Mouse (Mus musculus) intestine, embryonic 14.5 days (tissue): ENCODE results near the gene Bgn. TPM values are rescaled to one million over a fixed set of nuclear protein-coding genes. Genes with fewer than 3 reads are reported as not detected.

Experiments used
- ATAC-seq: fragments of 200-750 bp; cut with Nextera tagmentation; replicated peaks from 2 replicates; pipeline ENCODE4 v1.8.0; 2017; ENCODE audit warnings: low read depth, moderate number of reproducible peaks, moderate TSS enrichment, moderate library complexity; ENCODE audit not compliant: low FRiP score, low TSS enrichment
- DNase-seq: peaks from one replicate; pipeline ENCODE4 v3.0.0-alpha.2; 2018; ENCODE audit warnings: low spot score
- H3K27ac ChIP-seq: fragments of 300-500 bp; sonication (generic); 2 replicates; pipeline ENCODE4 v1.5.1; 2014; ENCODE audit warnings: low read depth, mild to moderate bottlenecking, control low read depth
- H3K27me3 ChIP-seq: fragments of 300-500 bp; sonication (generic); replicated peaks from 2 replicates; pipeline ENCODE4 v1.6.1; 2014; ENCODE audit warnings: low read length, control low read depth; ENCODE audit not compliant: control insufficient read depth, insufficient read depth
- H3K36me3 ChIP-seq: fragments of 300-500 bp; sonication (generic); 2 replicates; pipeline ENCODE4 v1.6.1; 2014; ENCODE audit warnings: low read length, control low read depth; ENCODE audit not compliant: control insufficient read depth, insufficient read depth
- H3K4me1 ChIP-seq: fragments of 300-500 bp; sonication (generic); replicated peaks from 2 replicates; pipeline ENCODE4 v1.6.1; 2014; ENCODE audit warnings: low read length, control low read depth, mixed read lengths; ENCODE audit not compliant: control insufficient read depth, insufficient read depth
- H3K4me2 ChIP-seq: fragments of 300-500 bp; sonication (generic); 2 replicates; pipeline ENCODE4 v1.6.1; 2014; ENCODE audit warnings: low read length
- H3K4me3 ChIP-seq: fragments of 300-500 bp; sonication (generic); 2 replicates; pipeline ENCODE4 v1.5.1; 2014; ENCODE audit warnings: low read depth, low read length, control low read depth, mixed read lengths
- H3K9ac ChIP-seq: fragments of 300-500 bp; sonication (generic); 2 replicates; pipeline ENCODE4 v1.6.1; 2014; ENCODE audit warnings: mild to moderate bottlenecking, low read length
- H3K9me3 ChIP-seq: fragments of 300-500 bp; sonication (generic); 2 replicates; pipeline ENCODE4 v1.6.1; 2016; ENCODE audit warnings: low read length, control low read depth; ENCODE audit not compliant: control insufficient read depth
- WGBS: fragments of 180-500 bp; shearing (Covaris S2); extraction: QIAGEN DNeasy Blood & Tissue Kit; methylation state at CpG from one replicate; pipeline ENCODE4 v1.1.7; 2014; 5-methylcytosine and 5-hydroxymethylcytosine counted together
- polyA plus RNA-seq: library from polyadenylated mRNA; unstranded; fragments of >200 nt; fragmentation: Nextera tagmentation; extraction: Ambion mirVana; gene quantifications from 2 replicates; pipeline ENCODE4 v1.2.1, GENCODE M21; 2014

Bgn gene
- polyA plus RNA-seq, 1 experiment from 2014 or later, result 58.1 TPM

GRCm38 (mm10) chrX:73524318-73525222 is 41.2 kb downstream of the Bgn start:
- H3K36me3 ChIP-seq, result no peaks in the 10 kb centered on the region
- H3K4me2 ChIP-seq, result no peak overlapping the region
- ATAC-seq, result no peak
- WGBS, result 65% methylated on average over 8 of the region's 9 CpGs
- no peak overlapping the region for H3K9ac ChIP-seq
- no peaks in the 10 kb centered on the region for H3K4me1 ChIP-seq
- H3K27ac ChIP-seq, result no peak overlapping the region
- H3K27me3 ChIP-seq, result 0 out of 2 replicates have a peak, but pooled peaks cover 4% of the 10 kb centered on the region
- no peak for DNase-seq
- H3K9me3 ChIP-seq, result no peaks in the 10 kb centered on the region
- no peak overlapping the region for H3K4me3 ChIP-seq

GRCm38 (mm10) chrX:73525223-73526140 is 42.1 kb downstream of the Bgn start:
- H3K4me2 ChIP-seq, result no peak overlapping the region
- H3K9ac ChIP-seq, result no peak overlapping the region
- 85% methylated on average over 9 of the region's 9 CpGs for WGBS
- no peak for ATAC-seq
- no peaks in the 10 kb centered on the region for H3K36me3 ChIP-seq
- H3K4me1 ChIP-seq, result no peaks in the 10 kb centered on the region
- H3K27me3 ChIP-seq, result 0 out of 2 replicates have a peak, but pooled peaks cover 4% of the 10 kb centered on the region
- H3K27ac ChIP-seq, result no peak overlapping the region
- DNase-seq, result no peak
- no peak overlapping the region for H3K4me3 ChIP-seq
- no peaks in the 10 kb centered on the region for H3K9me3 ChIP-seq

GRCm38 (mm10) chrX:73526410-73526887 is 43.0 kb downstream of the Bgn start:
- Histone ChIP-seq H3K27me3 (0 out of 2 replicates have a peak, but pooled peaks cover 4% of the 10 kb centered on the region), H3K4me2 (no peak overlapping the region), H3K9ac (no peak overlapping the region), H3K27ac (no peak overlapping the region), H3K4me3 (no peak overlapping the region), H3K36me3 (no peaks in the 10 kb centered on the region), H3K9me3 (no peaks in the 10 kb centered on the region), H3K4me1 (no peaks in the 10 kb centered on the region)
- DNase-seq, result no peak
- 51% methylated on average over 2 of the region's 3 CpGs for WGBS
- no peak for ATAC-seq

- no peak for DNase-seq
- H3K27me3 ChIP-seq, result no peaks in the 10 kb centered on the region
- WGBS, result 85% methylated on average over 7 of the region's 7 CpGs
- no peak overlapping the region for H3K4me3 ChIP-seq
- ATAC-seq, result no peak
- H3K9me3 ChIP-seq, result no peaks in the 10 kb centered on the region
- H3K4me2 ChIP-seq, result no peak overlapping the region
- no peaks in the 10 kb centered on the region for H3K36me3 ChIP-seq
- H3K4me1 ChIP-seq, result no peaks in the 10 kb centered on the region
- no peak overlapping the region for H3K9ac ChIP-seq
- no peak overlapping the region for H3K27ac ChIP-seq
Measured at GRCm38 (mm10) chrX:73537875-73538274, 54.5 kb downstream of the Bgn start.

GRCm38 (mm10) chrX:73543340-73543739 is 59.9 kb downstream of the Bgn start:
- Histone ChIP-seq H3K4me2 (no peak overlapping the region), H3K36me3 (no peaks in the 10 kb centered on the region), H3K27me3 (no peaks in the 10 kb centered on the region), H3K9me3 (no peaks in the 10 kb centered on the region), H3K4me1 (no peaks in the 10 kb centered on the region), H3K4me3 (no peak overlapping the region), H3K27ac (no peak overlapping the region), H3K9ac (no peak overlapping the region)
- ATAC-seq (no peak), DNase-seq (no peak)
- WGBS, result 50% methylated on average over 3 of the region's 3 CpGs

Other genes with a start within 250 kb of the Bgn start
- 0.55 and 2.1 TPM in 2 replicates for gene Xlr4c, start 240.5 kb upstream of the Bgn start, polyA plus RNA-seq
- gene Xlr3c, start 218.2 kb upstream of the Bgn start, polyA plus RNA-seq, result not detected in 2 replicates
- 0.26 TPM in 1 of 2 replicates, not detected in the other for gene Xlr5a, start 190.6 kb upstream of the Bgn start, polyA plus RNA-seq
- gene Xlr5c, start 190.6 kb upstream of the Bgn start, polyA plus RNA-seq, result not detected in 2 replicates
- not detected in 2 replicates for gene Gm45015, start 146.8 kb upstream of the Bgn start, polyA plus RNA-seq
- 14.9 and 16.3 TPM in 2 replicates for gene Zfp275, start 141.0 kb upstream of the Bgn start, polyA plus RNA-seq
- gene Gm18336, start 84.9 kb upstream of the Bgn start, polyA plus RNA-seq, result not detected in 2 replicates
- 0.38 TPM in 2 replicates for gene Zfp92, start 72.5 kb upstream of the Bgn start, polyA plus RNA-seq
- not detected in 2 replicates for gene Trex2, start 48.3 kb upstream of the Bgn start, polyA plus RNA-seq
- gene Haus7, start 24.6 kb upstream of the Bgn start, polyA plus RNA-seq, result 58.2 and 59.4 TPM in 2 replicates
- gene Atp2b3, start 19.5 kb downstream of the Bgn start, polyA plus RNA-seq, result 0.26 and 0.49 TPM in 2 replicates
- 4.6 and 4.9 TPM in 2 replicates for gene Dusp9, start 155.8 kb downstream of the Bgn start, polyA plus RNA-seq
- 17.9 and 20.6 TPM in 2 replicates for gene Pnck, start 176.5 kb downstream of the Bgn start, polyA plus RNA-seq
- 9.1 and 10.8 TPM in 2 replicates for gene Slc6a8, start 189.5 kb downstream of the Bgn start, polyA plus RNA-seq
- 230 and 236 TPM in 2 replicates for gene Bcap31, start 232.6 kb downstream of the Bgn start, polyA plus RNA-seq
- gene Abcd1, start 233.0 kb downstream of the Bgn start, polyA plus RNA-seq, result 15.7 and 16.8 TPM in 2 replicates